Mouse (Mus musculus): ENCODE measurements at regions not wholly inside any gene's neighbourhood (a gene's known extent, or its start where the extent isn't known, plus 50 kb on each side); places are given as distances from the start of the nearest gene placed in this dataset.

DNA sequence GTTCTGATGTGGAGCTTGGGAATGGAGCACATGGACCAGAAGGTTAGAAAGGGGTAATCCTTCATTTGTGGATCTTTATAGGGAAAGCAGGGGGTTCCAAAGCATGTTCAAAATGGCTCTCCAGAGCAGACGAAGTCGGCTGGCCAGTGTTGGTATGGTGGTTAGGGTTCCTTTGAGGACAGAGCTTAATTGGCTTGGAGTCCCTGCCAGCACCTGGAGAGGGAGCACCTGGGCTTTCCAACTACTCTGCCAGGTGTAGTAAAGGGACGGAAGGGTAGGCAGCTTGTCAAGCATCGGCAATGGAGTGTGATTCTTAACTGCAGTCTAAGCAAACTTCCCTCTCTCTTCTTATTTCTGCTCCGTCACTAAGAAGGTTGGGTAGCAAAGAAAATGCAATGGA, 438.5 kb downstream of the Bckdhb start:
- H3K36me3 ChIP-seq (ENCODE audit: control insufficient read depth, insufficient read depth, low read length), result no peaks in the 10 kb centered on the region
- WGBS, result 79% methylated on average over 5 of the region's 5 CpGs

DNA sequence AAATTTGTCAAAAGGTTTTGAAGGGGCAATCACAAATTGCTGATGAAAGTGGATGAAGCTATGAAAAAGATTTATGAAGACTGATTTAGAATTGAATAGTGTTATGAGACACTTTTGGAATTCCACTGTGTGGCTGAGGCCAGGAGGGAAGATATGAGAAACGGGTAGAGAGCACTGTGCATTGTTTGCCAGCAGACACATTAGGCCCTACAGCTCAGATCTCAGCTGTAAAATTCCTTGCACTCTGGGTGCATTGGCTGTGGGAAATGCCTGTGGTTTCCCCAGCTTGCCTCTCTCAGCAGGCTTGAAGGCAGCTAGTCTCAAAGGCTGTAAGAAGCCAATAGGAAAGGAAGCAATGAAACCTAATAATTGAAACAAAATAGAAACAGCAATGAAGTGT, 444.3 kb downstream of the Bckdhb start:
- H3K36me3 ChIP-seq (ENCODE audit: control insufficient read depth, insufficient read depth, low read length), result no peaks in the 10 kb centered on the region
- TF ChIP-seq POLR2A (IDR thresholded peaks at IDR 0.05; ENCODE audit: low read depth, low read length), result no peak
- no peak for TF ChIP-seq CTCF (IDR thresholded peaks at IDR 0.05; ENCODE audit: extremely low read depth, insufficient read length, insufficient replicate concordance, low read depth, low read length)
- no peak overlapping the region for H3K4me3 ChIP-seq (ENCODE audit: low read depth, low read length)
- H3K27me3 ChIP-seq (ENCODE audit: control insufficient read depth, insufficient read depth, low read length), result no peaks in the 10 kb centered on the region
- H3K27ac ChIP-seq (ENCODE audit: insufficient read depth, low read depth, low read length), result no peak overlapping the region
- WGBS, result 54% methylated on average over 1 of the region's 1 CpGs
- H3K4me1 ChIP-seq (ENCODE audit: control insufficient read depth, insufficient read depth, insufficient read length, low read length), result no peaks in the 10 kb centered on the region

More for the DNA sequence above, 438.5 kb downstream of the Bckdhb start:
- Histone ChIP-seq H3K27ac (ENCODE audit: insufficient read depth, low read depth, low read length) (no peak overlapping the region), H3K4me3 (ENCODE audit: low read depth, low read length) (no peak overlapping the region), H3K27me3 (ENCODE audit: control insufficient read depth, insufficient read depth, low read length) (no peaks in the 10 kb centered on the region), H3K4me1 (ENCODE audit: control insufficient read depth, insufficient read depth, insufficient read length, low read length) (no peaks in the 10 kb centered on the region)
- TF ChIP-seq CTCF (IDR thresholded peaks at IDR 0.05; ENCODE audit: extremely low read depth, insufficient read length, insufficient replicate concordance, low read depth, low read length) (no peak), POLR2A (IDR thresholded peaks at IDR 0.05; ENCODE audit: low read depth, low read length) (no peak)

DNA sequence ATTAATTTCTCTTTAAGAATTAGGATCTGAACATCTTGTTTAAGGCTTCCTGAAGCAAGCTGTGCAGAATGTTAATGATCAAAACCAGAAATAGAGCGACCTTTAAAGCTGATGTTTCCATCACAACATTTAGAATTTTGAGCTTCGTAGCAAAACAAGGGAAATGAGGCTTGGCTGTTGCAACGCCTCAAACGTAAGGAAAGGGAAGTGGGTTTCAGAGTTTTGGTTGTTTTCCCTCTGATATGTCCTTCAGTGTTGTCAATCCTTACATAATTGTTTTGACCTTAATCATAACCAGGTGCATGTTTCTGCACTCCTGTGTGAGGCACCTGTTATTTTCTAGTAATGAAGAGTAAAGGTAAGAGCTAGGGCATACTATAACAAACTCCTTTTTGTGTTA, 445.3 kb downstream of the Bckdhb start:
- no peak overlapping the region for H3K4me3 ChIP-seq (ENCODE audit: low read depth, low read length)
- 78% methylated on average over 4 of the region's 4 CpGs for WGBS
- H3K36me3 ChIP-seq (ENCODE audit: control insufficient read depth, insufficient read depth, low read length), result no peaks in the 10 kb centered on the region
- no peak for TF ChIP-seq CTCF (IDR thresholded peaks at IDR 0.05; ENCODE audit: extremely low read depth, insufficient read length, insufficient replicate concordance, low read depth, low read length)
- no peak for TF ChIP-seq POLR2A (IDR thresholded peaks at IDR 0.05; ENCODE audit: low read depth, low read length)
- H3K27me3 ChIP-seq (ENCODE audit: control insufficient read depth, insufficient read depth, low read length), result no peaks in the 10 kb centered on the region
- no peaks in the 10 kb centered on the region for H3K4me1 ChIP-seq (ENCODE audit: control insufficient read depth, insufficient read depth, insufficient read length, low read length)
- no peak overlapping the region for H3K27ac ChIP-seq (ENCODE audit: insufficient read depth, low read depth, low read length)

DNA sequence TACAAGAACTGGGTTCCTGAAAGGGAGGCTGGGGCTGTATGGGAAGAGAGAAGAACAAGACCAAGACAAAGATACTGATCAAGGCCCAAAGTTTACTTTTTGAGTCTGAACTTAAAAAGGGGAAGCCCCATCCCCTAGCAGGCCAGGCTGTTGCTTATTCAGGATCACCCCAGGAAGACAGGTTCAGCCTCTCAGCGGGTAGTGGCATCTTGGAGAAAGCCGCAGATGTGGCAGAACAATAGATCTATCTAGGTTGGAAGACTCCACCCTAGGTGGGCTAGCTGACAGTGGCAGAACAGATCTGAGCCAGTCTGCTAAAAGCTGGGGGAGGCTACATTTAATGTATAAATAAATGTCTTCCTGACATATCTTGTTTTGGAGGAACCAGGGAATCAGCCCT, 450.8 kb downstream of the Bckdhb start:
- Histone ChIP-seq H3K27ac (ENCODE audit: insufficient read depth, low read depth, low read length) (no peak overlapping the region), H3K36me3 (ENCODE audit: control insufficient read depth, insufficient read depth, low read length) (no peaks in the 10 kb centered on the region), H3K4me1 (ENCODE audit: control insufficient read depth, insufficient read depth, insufficient read length, low read length) (no peaks in the 10 kb centered on the region), H3K4me3 (ENCODE audit: low read depth, low read length) (no peak overlapping the region), H3K27me3 (ENCODE audit: control insufficient read depth, insufficient read depth, low read length) (no peaks in the 10 kb centered on the region)
- TF ChIP-seq CTCF (IDR thresholded peaks at IDR 0.05; ENCODE audit: extremely low read depth, insufficient read length, insufficient replicate concordance, low read depth, low read length) (no peak), POLR2A (IDR thresholded peaks at IDR 0.05; ENCODE audit: low read depth, low read length) (no peak)
- 66% methylated on average over 2 of the region's 2 CpGs for WGBS

DNA sequence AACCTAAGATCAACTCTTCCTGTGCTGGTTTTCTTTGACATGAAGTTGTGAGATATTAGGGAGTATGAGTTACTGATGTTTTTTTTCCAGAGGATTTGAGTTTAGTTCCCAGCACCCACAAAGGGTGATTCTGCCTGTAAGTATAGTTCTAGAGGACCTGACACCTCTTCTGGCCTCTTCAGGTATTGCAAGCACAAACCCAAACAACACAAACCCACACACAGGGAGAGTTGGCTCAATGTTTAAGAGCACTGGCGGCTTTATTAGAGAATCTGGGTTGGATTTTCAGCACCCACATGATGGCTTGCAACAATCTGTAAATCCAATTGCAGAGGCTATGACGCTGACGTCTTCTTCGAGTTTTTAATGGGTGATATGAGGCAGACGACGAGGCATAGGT, 451.7 kb downstream of the Bckdhb start:
- H3K36me3 ChIP-seq (ENCODE audit: control insufficient read depth, insufficient read depth, low read length), result no peaks in the 10 kb centered on the region
- H3K27ac ChIP-seq (ENCODE audit: insufficient read depth, low read depth, low read length), result no peak overlapping the region
- WGBS, result 94% methylated on average over 6 of the region's 6 CpGs
- TF ChIP-seq CTCF (IDR thresholded peaks at IDR 0.05; ENCODE audit: extremely low read depth, insufficient read length, insufficient replicate concordance, low read depth, low read length) (no peak), POLR2A (IDR thresholded peaks at IDR 0.05; ENCODE audit: low read depth, low read length) (no peak)
- no peak overlapping the region for H3K4me3 ChIP-seq (ENCODE audit: low read depth, low read length)
- no peaks in the 10 kb centered on the region for H3K4me1 ChIP-seq (ENCODE audit: control insufficient read depth, insufficient read depth, insufficient read length, low read length)
- H3K27me3 ChIP-seq (ENCODE audit: control insufficient read depth, insufficient read depth, low read length), result no peaks in the 10 kb centered on the region

DNA sequence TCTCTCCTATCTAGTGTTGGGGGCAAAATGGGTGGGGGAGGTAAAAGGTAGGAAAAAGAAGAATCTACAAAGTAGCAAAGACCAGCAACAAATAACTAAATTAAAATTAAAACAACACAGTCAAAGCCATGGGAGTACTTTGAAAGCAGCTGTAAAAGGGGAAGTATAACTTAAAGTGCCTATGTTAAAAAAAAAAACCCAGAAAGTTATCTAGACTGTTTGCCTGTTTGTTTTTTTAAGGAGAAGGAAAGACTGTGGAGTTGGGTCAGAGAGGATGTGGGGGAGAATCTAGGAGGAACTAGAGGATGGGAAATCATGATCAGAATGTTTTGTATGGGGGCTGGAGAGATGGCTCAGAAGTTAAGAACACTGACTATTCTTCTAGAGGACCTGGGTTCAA, 457.0 kb downstream of the Bckdhb start:
- Histone ChIP-seq H3K4me3 (ENCODE audit: low read depth, low read length) (no peak overlapping the region), H3K36me3 (ENCODE audit: control insufficient read depth, insufficient read depth, low read length) (no peaks in the 10 kb centered on the region), H3K27ac (ENCODE audit: insufficient read depth, low read depth, low read length) (no peak overlapping the region), H3K27me3 (ENCODE audit: control insufficient read depth, insufficient read depth, low read length) (no peaks in the 10 kb centered on the region), H3K4me1 (ENCODE audit: control insufficient read depth, insufficient read depth, insufficient read length, low read length) (no peaks in the 10 kb centered on the region)
- no peak for TF ChIP-seq POLR2A (IDR thresholded peaks at IDR 0.05; ENCODE audit: low read depth, low read length)
- no peak for TF ChIP-seq CTCF (IDR thresholded peaks at IDR 0.05; ENCODE audit: extremely low read depth, insufficient read length, insufficient replicate concordance, low read depth, low read length)

DNA sequence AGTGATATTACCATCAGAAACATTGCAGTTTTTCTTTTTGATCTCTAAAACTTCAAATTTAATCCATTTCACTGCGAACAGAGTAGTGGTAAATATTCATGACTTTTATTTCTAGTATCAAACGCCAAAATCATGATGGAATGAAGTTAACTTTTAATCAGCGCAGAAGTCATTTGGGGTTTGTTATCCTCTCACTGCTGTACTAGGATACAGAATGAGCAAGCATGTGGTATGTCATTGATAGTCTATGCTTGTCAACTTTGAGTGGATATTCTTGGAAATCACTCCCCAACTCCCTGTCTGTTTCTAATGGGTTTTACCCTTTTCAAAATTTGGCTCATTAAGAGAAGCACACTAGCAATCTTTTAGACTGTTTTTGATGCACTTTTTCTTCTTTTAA, 464.9 kb downstream of the Bckdhb start:
- TF ChIP-seq POLR2A (IDR thresholded peaks at IDR 0.05; ENCODE audit: low read depth, low read length), result no peak
- TF ChIP-seq CTCF (IDR thresholded peaks at IDR 0.05; ENCODE audit: extremely low read depth, insufficient read length, insufficient replicate concordance, low read depth, low read length), result no peak
- Histone ChIP-seq H3K4me3 (ENCODE audit: low read depth, low read length) (no peak overlapping the region), H3K27ac (ENCODE audit: insufficient read depth, low read depth, low read length) (no peak overlapping the region), H3K36me3 (ENCODE audit: control insufficient read depth, insufficient read depth, low read length) (no peaks in the 10 kb centered on the region), H3K27me3 (ENCODE audit: control insufficient read depth, insufficient read depth, low read length) (no peaks in the 10 kb centered on the region), H3K4me1 (ENCODE audit: control insufficient read depth, insufficient read depth, insufficient read length, low read length) (no peaks in the 10 kb centered on the region)
- 87% methylated on average over 3 of the region's 3 CpGs for WGBS

Measured in small intestine, adult 2 months (tissue).